Mouse (Mus musculus): Measurements from ENCODE around the gene Opn5. TPM values are rescaled to one million over a fixed set of nuclear protein-coding genes. Genes with fewer than 3 reads are reported as not detected.

Gene Opn5
- not detected for polyA plus RNA-seq (2015; fragmentation: Illumina TruSeq; extraction: RNeasy Lipid Tissue Mini Kit (QIAGEN cat#74804); ENCODE audit: insufficient read depth, low read depth, low replicate concordance)

DNA sequence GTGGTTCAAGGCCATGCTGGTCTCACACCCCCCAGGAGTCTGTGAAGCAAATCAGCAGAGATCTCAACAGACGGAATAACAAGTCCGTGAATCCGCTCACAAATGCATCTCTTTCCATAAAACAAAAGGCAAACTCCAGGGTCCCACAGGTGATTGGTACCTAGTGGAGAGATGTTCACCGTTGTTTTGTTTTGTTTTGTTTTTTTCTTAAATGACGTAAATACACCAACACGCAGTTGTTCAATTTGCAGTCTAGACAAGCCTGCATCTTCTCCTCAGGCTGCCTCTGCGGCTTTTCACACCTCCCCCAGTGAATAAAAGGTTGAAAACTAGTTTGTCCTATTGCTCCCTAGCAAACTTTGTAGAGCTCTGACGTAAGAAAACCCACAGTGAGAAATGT lies at the start of gene Opn5:
Gene Opn5, minus strand, starts transcription at position 101 of the 400 bp plus-strand sequence.

Other genes starting within 250 kb of the Opn5 start
- gene Adgrf4, start 80.9 kb upstream of the Opn5 start, polyA plus RNA-seq (2015; fragmentation: Illumina TruSeq; extraction: RNeasy Lipid Tissue Mini Kit (QIAGEN cat#74804); ENCODE audit: insufficient read depth, low read depth, low replicate concordance), result 0.35 TPM
- not detected for gene Adgrf2, start 130.8 kb upstream of the Opn5 start, polyA plus RNA-seq (2015; fragmentation: Illumina TruSeq; extraction: RNeasy Lipid Tissue Mini Kit (QIAGEN cat#74804); ENCODE audit: insufficient read depth, low read depth, low replicate concordance)